Mouse (Mus musculus): ENCODE measurements around the gene Sorbs2. TPM values are rescaled to one million over a fixed set of nuclear protein-coding genes. Genes with fewer than 3 reads are reported as not detected.

Sorbs2 gene
- polyA plus RNA-seq, 1 experiment: not detected

DNA sequence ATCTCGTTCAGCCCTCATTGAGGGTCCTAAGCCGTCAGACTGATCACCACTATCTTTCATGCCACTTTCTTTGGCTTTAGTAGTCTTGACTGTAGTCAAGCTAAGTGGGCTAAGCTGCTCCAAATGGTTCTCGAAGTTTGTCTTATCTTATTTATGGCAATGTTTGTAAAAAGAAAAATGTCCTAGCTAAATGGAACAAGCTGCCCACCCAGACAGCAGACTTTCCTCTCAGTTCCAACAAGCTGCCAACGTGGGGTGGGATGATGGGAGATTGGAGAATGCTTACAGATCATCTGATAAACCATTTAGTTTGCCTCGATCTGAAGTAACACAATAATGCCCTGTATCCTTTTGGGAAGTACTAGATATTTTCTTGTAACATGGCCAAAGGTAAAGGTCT lies 223.2 kb downstream of the Sorbs2 start:
- TF ChIP-seq GATA1 (IDR thresholded peaks at IDR 0.05; ENCODE audit: low read length): no peak

DNA sequence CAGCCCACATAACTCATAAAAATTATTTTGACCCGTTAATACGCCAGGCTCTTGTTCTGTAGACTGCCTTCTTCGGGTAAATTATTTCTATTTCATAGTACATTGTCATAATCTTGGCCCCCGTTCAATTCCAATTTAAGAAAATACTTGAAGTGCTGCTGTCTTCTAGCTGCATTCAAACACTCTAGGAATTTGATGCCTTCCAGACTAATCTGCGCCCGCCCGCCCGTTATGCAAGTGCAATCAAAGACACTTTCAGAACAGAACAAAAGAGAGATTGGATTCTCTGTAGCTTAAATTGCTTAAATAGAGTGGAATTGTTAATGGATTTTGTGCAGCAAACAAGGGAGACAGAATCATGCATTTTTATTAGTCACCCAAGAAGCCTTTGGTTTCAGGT lies 226.5 kb downstream of the Sorbs2 start:
- no peak for TF ChIP-seq GATA1 (IDR thresholded peaks at IDR 0.05; ENCODE audit: low read length)

DNA sequence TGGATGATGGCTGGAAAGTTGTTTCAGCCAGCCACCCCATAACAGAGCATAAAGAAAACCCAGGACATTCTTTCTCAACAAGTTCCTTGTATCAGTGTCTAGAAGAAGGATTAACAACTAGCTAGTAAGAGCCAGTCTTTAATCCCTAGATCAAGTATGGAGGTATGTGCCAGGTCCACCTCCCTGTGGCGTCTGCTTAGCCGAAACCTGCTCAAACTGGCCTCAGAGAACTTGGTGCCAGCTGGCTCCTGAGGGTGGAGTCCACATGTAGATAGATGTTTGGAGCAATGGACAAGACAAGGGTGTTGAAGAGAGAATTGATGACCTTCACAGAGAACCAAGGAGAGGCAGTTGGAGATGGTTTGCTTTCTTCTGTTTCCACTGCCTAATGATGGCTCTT lies 229.7 kb downstream of the Sorbs2 start:
- TF ChIP-seq GATA1 (IDR thresholded peaks at IDR 0.05; ENCODE audit: low read length): no peak

DNA sequence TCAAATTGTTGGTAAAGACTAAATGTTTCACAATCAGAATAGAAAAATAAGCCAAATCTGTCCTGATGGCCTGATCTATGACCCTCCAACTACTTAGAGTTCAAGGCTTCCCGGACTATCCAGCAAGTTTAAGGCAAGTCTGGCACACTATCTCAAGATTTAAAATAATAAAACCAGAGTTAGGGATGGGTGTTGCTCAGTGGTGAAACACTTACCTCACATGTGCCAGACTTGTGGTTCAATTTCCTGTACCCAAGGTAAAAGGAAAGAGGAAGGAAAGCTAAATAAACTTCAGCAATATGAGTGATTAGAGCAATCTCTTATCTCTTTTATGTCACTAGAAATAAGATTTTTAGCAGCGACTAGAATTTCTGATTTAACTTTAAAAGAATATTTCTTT lies 235.7 kb downstream of the Sorbs2 start:
- no peak for TF ChIP-seq GATA1 (IDR thresholded peaks at IDR 0.05; ENCODE audit: low read length)

DNA sequence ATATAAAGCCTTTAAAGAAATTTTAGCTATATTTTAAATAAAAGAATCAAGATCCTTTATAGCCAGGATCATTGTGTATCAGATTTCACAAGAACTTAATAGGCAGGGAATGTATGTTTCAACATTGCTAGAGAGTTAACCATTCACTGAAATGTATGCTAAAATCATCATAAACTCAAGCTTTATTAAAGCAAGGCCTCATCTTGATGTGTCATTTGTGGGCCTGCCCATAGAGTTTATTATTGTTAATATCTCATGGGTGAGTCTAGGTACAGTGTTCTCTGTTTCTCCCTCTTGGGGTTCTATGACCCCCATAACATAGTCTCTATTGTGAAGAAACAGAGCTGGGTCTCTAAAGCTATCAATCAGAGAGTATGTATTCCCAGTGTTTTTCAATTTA lies 236.2 kb downstream of the Sorbs2 start:
- TF ChIP-seq GATA1 (IDR thresholded peaks at IDR 0.05; ENCODE audit: low read length): no peak

DNA sequence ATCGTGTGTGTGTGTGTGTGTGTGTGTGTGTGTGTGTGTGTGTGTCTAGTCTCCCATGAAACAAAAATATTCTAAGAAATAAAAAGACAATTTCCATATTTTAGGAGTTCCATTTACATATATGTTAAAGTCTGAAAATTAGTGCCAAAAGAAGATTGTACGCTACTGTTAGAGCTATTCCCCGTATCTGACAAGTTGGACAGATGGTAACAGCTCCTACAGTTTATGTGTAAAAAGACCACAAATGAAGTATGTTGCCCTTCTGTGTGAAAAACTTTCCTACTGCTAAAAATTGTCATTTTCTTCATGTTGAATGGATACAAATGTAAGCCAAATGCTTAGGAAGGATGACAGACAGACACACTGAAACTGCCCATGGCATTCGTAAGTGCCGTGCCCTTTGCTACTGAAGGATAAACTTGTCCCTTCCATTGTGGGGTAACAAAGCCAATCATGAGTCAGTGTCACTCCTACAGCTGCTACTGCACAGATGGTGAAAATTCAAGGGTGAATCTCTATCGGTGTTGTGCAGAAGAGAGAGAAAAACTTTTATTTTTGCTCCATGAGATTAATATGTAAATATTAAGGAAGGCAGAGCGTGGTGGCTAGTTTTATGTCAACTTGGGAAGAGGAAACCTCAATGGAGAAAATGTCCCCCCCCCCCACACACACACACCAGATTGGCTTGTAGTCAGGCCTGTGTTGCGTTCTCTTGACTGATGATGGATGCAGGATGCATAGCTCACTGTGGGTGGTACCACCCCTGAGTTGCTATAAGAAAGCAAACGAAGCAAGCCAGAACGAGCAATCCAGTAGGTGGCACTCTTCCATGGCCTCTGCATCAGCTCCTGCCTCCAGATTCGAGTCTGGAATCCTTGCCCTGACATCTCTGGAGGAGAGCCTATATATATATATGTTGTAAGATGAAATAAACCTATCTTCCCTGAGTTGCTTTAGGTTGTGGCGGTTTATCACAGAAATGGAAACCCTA lies 244.2 kb downstream of the Sorbs2 start:
- TF ChIP-seq GATA1 (IDR thresholded peaks at IDR 0.05; ENCODE audit: low read length): no peak

DNA sequence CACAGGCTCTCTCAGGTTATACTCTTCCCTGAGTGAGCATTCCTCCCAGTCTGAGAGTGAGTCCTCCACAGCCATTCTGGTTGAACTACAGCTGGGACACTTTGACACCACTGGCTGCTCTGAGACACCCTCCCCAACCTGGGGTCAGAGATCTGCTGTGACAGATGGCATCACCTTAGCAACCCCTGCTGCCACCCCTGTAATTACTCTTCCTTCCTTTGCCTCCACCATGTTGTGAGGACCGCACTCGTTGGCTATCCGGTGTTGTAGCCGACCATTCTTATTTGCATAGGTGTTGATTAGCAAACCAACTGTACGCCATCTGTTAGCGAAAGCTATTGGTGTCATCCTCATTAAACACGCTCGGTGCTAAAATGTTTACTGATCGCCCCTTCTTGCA lies 247.9 kb downstream of the Sorbs2 start:
- no peak for TF ChIP-seq GATA1 (IDR thresholded peaks at IDR 0.05; ENCODE audit: low read length)

DNA sequence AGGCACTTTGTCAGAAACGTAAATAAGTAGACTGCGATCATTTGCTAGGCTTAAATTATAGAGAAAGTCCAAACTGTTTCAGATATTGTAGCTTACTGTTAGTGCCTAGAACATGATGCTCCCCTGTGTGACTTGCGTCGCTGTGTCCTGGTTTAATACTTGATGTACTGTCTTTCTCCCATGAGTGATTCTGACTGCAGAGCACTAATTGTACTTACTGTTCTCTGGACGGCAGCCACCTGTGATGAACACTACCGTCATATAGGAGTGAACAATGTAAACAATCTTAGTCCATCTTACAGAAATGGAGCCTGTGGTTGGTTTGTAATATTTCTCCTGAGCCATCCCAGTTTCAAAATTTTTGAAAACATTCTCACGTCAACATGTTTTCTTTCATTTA lies 248.4 kb downstream of the Sorbs2 start:
- no peak for TF ChIP-seq GATA1 (IDR thresholded peaks at IDR 0.05; ENCODE audit: low read length)

DNA sequence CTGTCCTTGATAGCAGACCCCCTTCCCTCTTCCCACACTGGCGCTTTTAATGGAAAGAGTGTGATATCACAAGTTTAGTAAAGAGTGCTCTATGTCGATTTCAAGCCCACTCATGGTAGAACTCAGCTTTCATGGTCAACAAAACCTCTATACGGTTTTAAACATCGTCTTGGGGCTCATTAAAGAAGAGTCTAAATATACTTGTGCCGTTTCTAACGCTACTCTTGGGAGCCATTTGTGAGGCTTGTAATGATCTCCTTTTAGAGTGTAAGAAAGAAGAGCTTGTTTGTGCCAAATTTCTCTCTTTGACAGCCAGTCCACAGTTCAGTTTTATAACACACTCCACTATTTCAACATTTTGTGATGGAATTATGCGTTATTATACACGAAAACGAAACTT lies 253.0 kb downstream of the Sorbs2 start:
- no peak for TF ChIP-seq GATA1 (IDR thresholded peaks at IDR 0.05; ENCODE audit: low read length)

DNA sequence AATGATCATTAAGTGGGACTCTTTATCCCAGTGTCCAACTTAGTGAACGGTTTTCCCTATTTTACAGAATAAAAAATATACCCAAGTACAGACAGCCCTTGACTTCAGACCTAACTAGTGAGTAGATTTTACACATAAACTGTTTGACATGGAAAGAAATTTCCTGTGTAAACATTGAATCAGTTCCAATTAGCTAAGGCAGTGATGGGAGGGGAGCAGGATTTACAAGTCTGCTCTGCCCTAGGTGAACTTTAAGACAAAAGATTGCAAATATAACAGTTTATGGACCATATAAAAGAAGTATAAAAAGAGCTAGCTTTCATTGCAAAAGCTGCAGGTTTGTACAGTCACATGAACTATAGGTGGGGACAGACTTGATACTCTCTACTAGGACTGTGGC lies 253.5 kb downstream of the Sorbs2 start:
- TF ChIP-seq GATA1 (IDR thresholded peaks at IDR 0.05; ENCODE audit: low read length): no peak

DNA sequence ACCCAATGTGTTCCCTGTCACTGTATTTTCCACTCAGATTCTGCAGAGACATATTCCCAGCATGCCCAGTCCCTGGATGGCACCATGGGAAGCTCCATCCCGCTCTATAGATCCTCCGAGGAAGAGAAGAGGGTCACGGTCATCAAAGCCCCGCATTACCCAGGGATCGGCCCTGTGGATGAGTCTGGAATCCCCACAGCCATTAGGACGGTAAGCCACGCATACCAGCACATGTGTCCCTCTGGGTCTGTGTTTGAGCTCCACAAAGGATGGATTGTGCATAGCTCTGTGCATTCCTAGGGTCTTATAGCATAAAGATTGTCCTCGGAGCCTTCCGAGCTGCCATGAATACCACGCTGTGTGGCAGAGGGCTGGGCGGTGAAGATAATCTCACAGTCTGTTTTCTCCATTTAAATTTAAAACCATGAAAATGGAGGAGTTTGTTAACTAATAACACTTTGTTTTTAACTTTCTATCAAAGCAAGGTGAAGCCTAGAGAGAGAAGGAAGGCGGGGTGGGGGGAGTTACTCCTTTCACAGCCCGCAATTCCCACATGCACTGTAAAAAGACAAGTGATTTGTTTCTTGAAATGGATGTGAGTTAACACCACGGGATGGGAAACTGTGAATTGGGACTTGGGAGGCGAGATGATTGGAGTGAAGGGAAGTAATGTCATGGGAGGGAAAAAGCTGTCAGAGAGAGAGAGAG lies 255.5 kb downstream of the Sorbs2 start:
- no peak for TF ChIP-seq GATA1 (IDR thresholded peaks at IDR 0.05; ENCODE audit: low read length)

DNA sequence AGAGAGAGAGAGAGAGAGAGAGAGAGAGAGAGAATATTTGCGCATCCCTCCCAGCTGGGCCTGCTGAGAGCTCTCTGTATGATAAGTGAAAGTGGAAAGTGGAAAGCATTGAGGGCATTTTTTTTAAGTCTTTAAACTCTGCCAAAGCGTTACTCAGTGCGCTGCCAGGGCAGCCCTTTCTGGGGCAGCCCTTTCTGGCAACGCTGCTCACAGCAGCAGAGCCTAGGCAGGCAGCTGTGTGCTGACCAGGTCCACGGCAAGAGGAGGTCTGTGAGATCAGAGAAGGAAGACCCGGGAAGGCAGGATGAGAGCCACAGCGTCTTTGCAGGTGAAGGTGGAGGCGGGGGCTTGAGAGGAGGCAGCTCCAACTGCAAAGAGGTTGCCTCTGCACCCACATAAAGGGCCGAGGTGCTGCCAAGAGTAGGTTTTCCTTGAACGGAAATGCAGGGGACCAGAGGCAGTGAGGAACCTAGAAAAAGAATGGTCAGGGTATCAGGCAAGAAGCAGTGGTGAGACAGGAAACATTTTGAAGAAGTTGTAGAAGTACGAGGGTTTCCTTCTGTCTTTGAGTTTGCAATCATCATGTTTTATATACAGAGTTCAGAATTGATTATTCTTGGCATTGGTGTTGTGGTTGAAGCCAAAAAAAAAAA lies 256.2 kb downstream of the Sorbs2 start:
- TF ChIP-seq GATA1 (IDR thresholded peaks at IDR 0.05; ENCODE audit: low read length): no peak

DNA sequence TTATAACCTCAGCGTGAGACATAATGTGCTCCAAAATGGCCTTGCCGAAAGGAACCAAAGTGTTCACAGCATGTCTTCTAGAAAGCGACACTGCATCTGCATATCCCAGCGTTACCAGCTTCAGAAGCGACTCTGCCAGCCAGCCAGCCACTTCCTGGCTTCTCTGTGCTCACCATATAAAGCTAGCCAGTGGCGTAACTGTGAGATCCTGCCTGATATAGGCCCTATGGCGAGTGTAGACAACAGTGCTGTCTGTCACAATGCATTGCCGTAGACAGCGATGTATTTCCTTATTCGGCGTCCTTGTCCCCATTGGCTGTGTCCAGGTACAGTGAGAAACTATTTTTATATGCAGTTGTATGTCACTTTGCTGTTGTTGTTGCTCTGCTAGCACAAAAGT lies 258.6 kb downstream of the Sorbs2 start:
- TF ChIP-seq GATA1 (IDR thresholded peaks at IDR 0.05; ENCODE audit: low read length): no peak

DNA sequence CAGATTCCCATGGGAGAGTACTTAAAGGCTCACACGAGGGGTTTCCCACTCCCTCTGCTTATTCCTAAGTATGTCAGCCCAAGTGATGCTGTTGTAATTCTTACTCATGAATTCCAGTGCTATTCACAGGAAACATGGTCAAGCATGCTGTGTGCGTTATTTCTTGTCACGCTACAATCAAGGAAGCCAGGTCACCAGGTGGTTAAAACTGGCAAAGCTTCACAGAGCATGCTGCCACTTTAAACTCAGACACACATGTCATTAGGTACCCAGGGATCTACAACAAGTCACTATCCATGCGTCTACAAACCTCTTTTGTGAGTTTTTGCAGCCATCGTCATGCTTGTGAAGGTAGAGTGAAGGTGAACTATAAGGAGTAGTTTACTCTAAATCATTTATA lies 267.3 kb downstream of the Sorbs2 start:
- no peak for TF ChIP-seq GATA1 (IDR thresholded peaks at IDR 0.05; ENCODE audit: low read length)

DNA sequence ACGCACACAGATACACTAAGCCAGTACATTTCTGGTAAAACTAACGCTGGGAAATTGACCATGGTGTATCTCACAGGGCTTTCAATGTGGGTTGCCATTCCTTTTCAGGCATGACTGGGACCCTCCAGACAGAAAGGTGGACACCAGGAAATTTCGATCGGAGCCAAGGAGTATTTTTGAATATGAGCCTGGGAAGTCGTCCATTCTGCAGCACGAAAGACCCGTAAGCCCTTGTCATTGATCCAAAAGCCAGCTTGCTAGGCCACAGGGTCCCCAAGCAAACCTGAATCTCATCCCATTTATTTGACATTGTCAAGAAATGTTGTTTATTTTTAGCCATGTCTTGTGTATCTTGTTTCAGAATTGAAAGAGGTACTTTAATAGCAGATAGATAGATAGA lies 267.9 kb downstream of the Sorbs2 start:
- no peak for TF ChIP-seq GATA1 (IDR thresholded peaks at IDR 0.05; ENCODE audit: low read length)

DNA sequence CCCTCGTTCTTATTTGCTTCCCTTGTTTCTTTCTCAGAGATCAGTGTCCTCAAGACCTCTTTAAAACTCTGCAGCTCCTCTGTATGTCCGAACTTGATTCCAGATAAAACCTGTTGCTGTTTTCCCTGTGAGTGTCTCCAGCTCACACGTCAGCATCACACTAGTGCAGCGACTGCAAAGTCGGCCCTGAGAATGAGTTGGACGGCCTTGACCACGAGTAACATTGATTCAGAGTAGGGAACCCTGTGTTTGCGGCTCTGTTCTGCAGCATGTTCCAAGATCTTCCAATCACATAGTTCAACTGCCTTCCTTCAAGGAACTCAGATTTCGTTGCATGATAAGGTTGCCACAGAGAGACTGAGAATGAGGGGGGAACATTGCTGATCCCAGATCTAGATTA lies 268.8 kb downstream of the Sorbs2 start:
- no peak for TF ChIP-seq GATA1 (IDR thresholded peaks at IDR 0.05; ENCODE audit: low read length)
